8 mouse cellular contexts compared by ENCODE assay signal in the genomic region with DNA sequence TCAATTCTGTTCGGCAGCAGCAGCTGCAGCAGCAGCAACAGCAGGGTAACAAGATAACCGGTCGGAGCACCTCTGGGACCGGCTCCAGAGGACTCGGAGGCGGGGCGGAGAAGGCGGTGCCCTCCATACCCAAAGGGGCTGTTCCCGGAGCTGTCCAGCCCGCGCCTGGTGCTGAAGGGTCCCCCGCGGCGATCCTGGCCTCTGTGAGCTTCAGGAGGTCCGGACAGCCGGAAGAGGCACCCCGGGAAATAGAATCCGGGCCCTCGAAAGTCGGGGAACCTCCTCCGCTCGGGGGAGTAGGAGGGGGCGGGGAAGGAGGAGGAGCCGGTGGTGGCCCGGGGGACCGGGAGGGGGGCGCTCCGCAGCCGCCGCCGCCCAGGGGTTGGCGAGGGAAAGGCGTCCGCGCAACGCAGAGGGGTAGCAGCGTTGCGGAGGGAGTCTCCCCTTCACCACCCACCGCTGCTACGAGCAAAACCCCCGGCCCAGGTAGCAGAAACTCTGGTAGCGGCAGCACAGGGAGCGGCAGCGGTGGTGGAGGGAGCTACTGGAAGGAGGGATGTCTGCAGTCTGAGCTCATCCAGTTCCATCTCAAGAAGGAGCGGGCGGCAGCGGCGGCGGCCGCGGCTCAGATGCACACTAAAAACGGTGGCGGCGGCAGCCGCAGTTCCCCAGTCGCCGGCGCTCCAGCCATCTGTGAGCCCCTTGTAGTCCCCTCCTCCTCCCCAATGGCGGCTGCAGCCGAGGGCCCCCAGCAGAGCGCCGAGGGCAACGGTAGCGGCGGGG. TPM values are rescaled to one million over a fixed set of nuclear protein-coding genes. Genes with fewer than 3 reads are reported as not detected.
A peak's percentile ranks its signal among the peaks of the same experiment; 100 is the strongest.
DNase-seq lines count a peak whose midpoint lies in the region; ATAC-seq and TF ChIP-seq lines count a peak whose summit lies in the region.

No protein-coding gene starts in this region.

- WGBS in forebrain, embryonic 15.5 days = under 1% methylated on average over 61 of the region's 65 CpGs
- 1% methylated on average over 60 of the region's 65 CpGs for WGBS in liver, embryonic 14.5 days (ENCODE audit: insufficient replicate concordance)
- WGBS in neural tube, embryonic 14.5 days = under 1% methylated on average over 58 of the region's 65 CpGs

- no peaks in the 10 kb centered on the region for H3K27me3 ChIP-seq in forebrain, embryonic 15.5 days
- H3K27me3 ChIP-seq in liver, embryonic 14.5 days (ENCODE audit: control insufficient read depth, insufficient read depth, low read length) = peaks cover 46% of the 10 kb centered on the region
- H3K27me3 ChIP-seq in neural tube, embryonic 14.5 days (ENCODE audit: control insufficient read depth, insufficient read depth, low read length) = no peaks in the 10 kb centered on the region

- H3K9me3 ChIP-seq in ES-E14 (ENCODE audit: control insufficient read depth, insufficient read depth, low read depth, low read length) = no peaks in the 10 kb centered on the region
- H3K9me3 ChIP-seq in forebrain, embryonic 15.5 days = no peaks in the 10 kb centered on the region
- H3K9me3 ChIP-seq in liver, embryonic 14.5 days (ENCODE audit: control insufficient read depth, low read length) = no peaks in the 10 kb centered on the region
- no peaks in the 10 kb centered on the region for H3K9me3 ChIP-seq in neural tube, embryonic 14.5 days (ENCODE audit: control insufficient read depth, low read length)

- DNase-seq in ES-E14 (ENCODE audit: low read depth, low spot score) = peak; percentile 69
- peak; percentile 78 for DNase-seq in cerebellum, adult 11 months
- DNase-seq in heart, postnatal 10 days = peak; percentile 83 to 84
- DNase-seq in kidney, postnatal 4 days = peak; percentile 91 to 92
- DNase-seq in liver, embryonic 14.5 days (ENCODE audit: low read depth in 3 of 3, low spot score in 3 of 3) = peak; percentile 11 to 26 (median 19)
- DNase-seq in thymus, postnatal 0 days (ENCODE audit: low spot score) = peak; percentile 28

- in situ Hi-C loops in ES-E14 (cut with MboI; ENCODE audit: low sequenced_read_pairs in 2 of 2, unreplicated experiment in 2 of 2) = no loop called here

- peak overlapping the region; percentile 33 for H3K9ac ChIP-seq in ES-E14 (ENCODE audit: insufficient read depth, low read depth, low read length, poor library complexity, severe bottlenecking)
- H3K9ac ChIP-seq in forebrain, embryonic 15.5 days (replicated peaks) = peak overlapping the region; percentile 79
- no peak overlapping the region for H3K9ac ChIP-seq in liver, embryonic 14.5 days (replicated peaks)
- peak overlapping the region; percentile 87 for H3K9ac ChIP-seq in neural tube, embryonic 14.5 days (replicated peaks; ENCODE audit: low read depth, low read length)

- no peaks in the 10 kb centered on the region for H3K36me3 ChIP-seq in ES-E14 (ENCODE audit: control insufficient read depth, insufficient read depth, low read length, poor library complexity, severe bottlenecking)
- peaks cover 14% of the 10 kb centered on the region for H3K36me3 ChIP-seq in forebrain, embryonic 15.5 days
- no peaks in the 10 kb centered on the region for H3K36me3 ChIP-seq in liver, embryonic 14.5 days (replicated peaks; ENCODE audit: control insufficient read depth, insufficient read depth, low read depth)
- H3K36me3 ChIP-seq in neural tube, embryonic 14.5 days (ENCODE audit: control insufficient read depth, insufficient read depth, low read length) = peaks cover 11% of the 10 kb centered on the region; the same call in 1 of the 2 replicates

- no peak for TF ChIP-seq CTCF in liver, embryonic 14.5 days (IDR thresholded peaks at IDR 0.05; ENCODE audit: low read depth)

- no peak for TF ChIP-seq EP300 in liver, embryonic 14.5 days (IDR thresholded peaks at IDR 0.05; ENCODE audit: low read depth)

- H3K4me3 ChIP-seq in ES-E14 (ENCODE audit: insufficient read depth in 1 of 2, low read depth in 1 of 2, low read length in 2 of 2, poor library complexity in 1 of 2, severe bottlenecking in 1 of 2) = peak overlapping the region; percentile 71 to 94
- peak overlapping the region; percentile 76 for H3K4me3 ChIP-seq in forebrain, embryonic 15.5 days
- peak overlapping the region; percentile 15 to 39; a peak in 3 of 4 replicates for H3K4me3 ChIP-seq in liver, embryonic 14.5 days (ENCODE audit: insufficient read depth in 1 of 2, low read depth in 2 of 2, low read length in 2 of 2)
- H3K4me3 ChIP-seq in neural tube, embryonic 14.5 days (ENCODE audit: low read depth, low read length) = peak overlapping the region; percentile 81

- ATAC-seq in forebrain, embryonic 15.5 days (replicated peaks) = peak; percentile 74
- ATAC-seq in liver, embryonic 14.5 days (ENCODE audit: insufficient read depth) = peak; percentile 71
- peak; percentile 76 for ATAC-seq in neural tube, embryonic 14.5 days (ENCODE audit: low read depth)

- peak overlapping the region; percentile 89 for H3K4me2 ChIP-seq in forebrain, embryonic 15.5 days (replicated peaks)
- peak overlapping the region; percentile 50 for H3K4me2 ChIP-seq in liver, embryonic 14.5 days (ENCODE audit: low read depth)
- H3K4me2 ChIP-seq in neural tube, embryonic 14.5 days (ENCODE audit: low read depth, low read length) = peak overlapping the region; percentile 87

- H3K27ac ChIP-seq in ES-E14 (ENCODE audit: insufficient read depth, low read depth, low read length, poor library complexity, severe bottlenecking) = no peak overlapping the region
- peak overlapping the region; percentile 96 for H3K27ac ChIP-seq in forebrain, embryonic 15.5 days (replicated peaks)
- no peak overlapping the region for H3K27ac ChIP-seq in liver, embryonic 14.5 days
- H3K27ac ChIP-seq in neural tube, embryonic 14.5 days (ENCODE audit: low read depth, low read length) = peak overlapping the region; percentile 95

- peaks cover 0 to 3% of the 10 kb centered on the region in 2 experiments; a peak in 2 of 4 replicates for H3K4me1 ChIP-seq in ES-E14 (ENCODE audit: control insufficient read depth in 2 of 2, insufficient read depth in 2 of 2, low read length in 2 of 2, poor library complexity in 1 of 2)
- peaks cover 50% of the 10 kb centered on the region for H3K4me1 ChIP-seq in forebrain, embryonic 15.5 days
- no peaks in the 10 kb centered on the region for H3K4me1 ChIP-seq in liver, embryonic 14.5 days (replicated peaks; ENCODE audit: control insufficient read depth in 2 of 2, insufficient read depth in 2 of 2, low read length in 1 of 2)
- H3K4me1 ChIP-seq in neural tube, embryonic 14.5 days (ENCODE audit: control insufficient read depth, insufficient read depth, low read length) = peaks cover 22% of the 10 kb centered on the region; the same call in 1 of the 2 replicates

- intact Hi-C loops in heart, postnatal 10 days (cut with DNase I) = no loop called here

TF ChIP-seq in ES-E14, 5 proteins besides CTCF, POLR2A, EP300 and RAD21:
- TF ChIP-seq MAFK (IDR thresholded peaks at IDR 0.05; ENCODE audit: insufficient read depth, low read depth, low read length) (no peak), CHD2 (IDR thresholded peaks at IDR 0.05; ENCODE audit: low read depth, low read length) (no peak), ZNF384 (IDR thresholded peaks at IDR 0.05; ENCODE audit: low read depth, low read length) (no peak), HCFC1 (IDR thresholded peaks at IDR 0.05; ENCODE audit: borderline replicate concordance, insufficient read depth, low read length) (no peak), ZC3H11A (IDR thresholded peaks at IDR 0.05; ENCODE audit: borderline replicate concordance, low read depth, low read length) (no peak)

RNA-seq across cellular contexts. Expression of a gene that starts 3.4 kb away (rescaled TPM):
- 11.6 and 13.3 TPM in 2 replicates for total RNA-seq in ES-E14 (2012; rRNA removed)
- 104 and 116 TPM in 2 replicates for polyA plus RNA-seq in forebrain, embryonic 15.5 days (2015; fragmentation: Nextera tagmentation; extraction: Ambion mirVana)
- not detected for total RNA-seq in heart, postnatal 10 days (2021)
- 0.02 and 0.08 TPM in 2 replicates for polyA plus RNA-seq in liver, embryonic 14.5 days (2012; rRNA removed)
- not detected in 2 replicates for polyA plus RNA-seq in liver, embryonic 14.5 days (2014; fragmentation: Nextera tagmentation; extraction: Ambion mirVana)
- polyA plus RNA-seq in neural tube, embryonic 14.5 days (2014; fragmentation: Nextera tagmentation; extraction: Ambion mirVana) = 104 and 110 TPM in 2 replicates
- 0.33 and 0.36 TPM in 2 replicates for polyA plus RNA-seq in thymus, postnatal 0 days (2015; fragmentation: Nextera tagmentation; extraction: Ambion mirVana)

RNA-seq across cellular contexts. Expression of a gene that starts 51.7 kb away (rescaled TPM):
- total RNA-seq in ES-E14 (2012; rRNA removed) = 0.40 and 0.74 TPM in 2 replicates
- 20.1 and 22.3 TPM in 2 replicates for polyA plus RNA-seq in forebrain, embryonic 15.5 days (2015; fragmentation: Nextera tagmentation; extraction: Ambion mirVana)
- not detected for total RNA-seq in heart, postnatal 10 days (2021)
- not detected in 2 replicates for polyA plus RNA-seq in liver, embryonic 14.5 days (2012; rRNA removed)
- not detected in 2 replicates for polyA plus RNA-seq in liver, embryonic 14.5 days (2014; fragmentation: Nextera tagmentation; extraction: Ambion mirVana)
- polyA plus RNA-seq in neural tube, embryonic 14.5 days (2014; fragmentation: Nextera tagmentation; extraction: Ambion mirVana) = 12.1 and 14.9 TPM in 2 replicates
- polyA plus RNA-seq in thymus, postnatal 0 days (2015; fragmentation: Nextera tagmentation; extraction: Ambion mirVana) = not detected in 2 replicates

Comparison
In these comparisons a context has a peak if more than half of its experiments do, and no peak if none do; other contexts are left out.
1. DNase-seq: peak in every context shown above with its lines; median percentile 92 in kidney, postnatal 4 days; 84 in heart, postnatal 10 days; 78 in cerebellum, adult 11 months; 69 in ES-E14; 28 in thymus, postnatal 0 days; 19 in liver, embryonic 14.5 days.
2. H3K27ac ChIP-seq: peak in forebrain, embryonic 15.5 days (single experiment) and neural tube, embryonic 14.5 days (single experiment); none in ES-E14 (single experiment) and liver, embryonic 14.5 days (single experiment).
3. H3K4me3 ChIP-seq: peak in every context shown above with its lines; median percentile 82 in ES-E14; 81 in neural tube, embryonic 14.5 days; 76 in forebrain, embryonic 15.5 days; 27 in liver, embryonic 14.5 days.
4. RNA of a gene that starts 3.4 kb away (polyA plus RNA-seq): 104 to 116 TPM in forebrain, embryonic 15.5 days and 104 to 110 TPM in neural tube, embryonic 14.5 days; 0.33 to 0.36 TPM in thymus, postnatal 0 days and 0.02 to 0.08 TPM in liver, embryonic 14.5 days; every median in the first group is over 10 times any median in the second.
5. RNA of a gene that starts 51.7 kb away (polyA plus RNA-seq): 20.1 to 22.3 TPM in forebrain, embryonic 15.5 days and 12.1 to 14.9 TPM in neural tube, embryonic 14.5 days; not detected in liver, embryonic 14.5 days and not detected in thymus, postnatal 0 days; every median in the first group is over 10 times any median in the second.
6. Peak in every context shown above with its lines, with median percentiles within 50 percentile points of each other: ATAC-seq and H3K4me2 ChIP-seq.